Mouse (Mus musculus) ES-Bruce4 (cell line): Measurements from ENCODE around the gene Gabbr1. TPM values are rescaled to one million over a fixed set of nuclear protein-coding genes. Genes with fewer than 3 reads are reported as not detected.

Experiments
- H3K27ac ChIP-seq: 2 replicates; pipeline ENCODE4 v1.5.1; 2012; ENCODE audit warnings: low read length, inconsistent platforms; ENCODE audit not compliant: insufficient read depth
- H3K27me3 ChIP-seq: 2 replicates; pipeline ENCODE4 v1.6.1; 2012; ENCODE audit warnings: mild to moderate bottlenecking, low read length, inconsistent platforms; ENCODE audit not compliant: control insufficient read depth, poor library complexity, insufficient read depth, severe bottlenecking
- H3K36me3 ChIP-seq: 2 replicates; pipeline ENCODE4 v1.6.1; 2012; ENCODE audit warnings: inconsistent platforms, mild to moderate bottlenecking, low read length, moderate library complexity; ENCODE audit not compliant: control insufficient read depth, poor library complexity, insufficient read depth, severe bottlenecking
- H3K4me1 ChIP-seq: one replicate; pipeline ENCODE4 v1.8.1; 2011; ENCODE audit warnings: low read length; ENCODE audit not compliant: control insufficient read depth, insufficient read depth
- H3K4me3 ChIP-seq: 2 replicates; pipeline ENCODE4 v1.5.1; 2011; ENCODE audit warnings: low read depth, mild to moderate bottlenecking, low read length
- H3K9ac ChIP-seq: 2 replicates; pipeline ENCODE4 v1.6.1; 2012; ENCODE audit warnings: low read depth, mild to moderate bottlenecking, inconsistent platforms; ENCODE audit not compliant: poor library complexity, severe bottlenecking
- H3K9me3 ChIP-seq: replicated peaks from 2 replicates; pipeline ENCODE4 v1.6.1; 2012; ENCODE audit warnings: mild to moderate bottlenecking, low read length, inconsistent platforms; ENCODE audit not compliant: control insufficient read depth, poor library complexity, insufficient read depth, severe bottlenecking
- CTCF ChIP-seq: IDR thresholded peaks from one replicate; pipeline ENCODE4 v1.8.1; 2011; ENCODE audit warnings: low read depth, low read length
- EP300 ChIP-seq: IDR thresholded peaks from 2 replicates; pipeline ENCODE4 v1.6.1; 2011; ENCODE audit warnings: low read depth, low read length; ENCODE audit not compliant: insufficient read depth
- POLR2A ChIP-seq: IDR thresholded peaks from one replicate; pipeline ENCODE4 v1.8.1; 2011; ENCODE audit warnings: low read length; ENCODE audit not compliant: insufficient read depth
- polyA plus RNA-seq: library from polyadenylated mRNA; stranded (reverse); fragments of >200 nt; gene quantifications from 2 replicates; pipeline ENCODE4 v1.2.4, GENCODE M21; 2011; ENCODE audit warnings: low read depth; ENCODE audit not compliant: missing spikeins, insufficient read depth, insufficient read length

Gene Gabbr1
- polyA plus RNA-seq, 1 experiment, result 163 TPM

- Histone ChIP-seq H3K27me3 (no peaks in the 10 kb centered on the region), H3K9me3 (no peaks in the 10 kb centered on the region), H3K27ac (peak overlapping the region; percentile 89), H3K4me3 (peak overlapping the region; percentile 80), H3K4me1 (no peaks in the 10 kb centered on the region), H3K9ac (peak overlapping the region; percentile 96), H3K36me3 (peaks cover 52% of the 10 kb centered on the region)
- TF ChIP-seq EP300, result no peak
- no peak for TF ChIP-seq POLR2A
- TF ChIP-seq CTCF, result no peak
These were observed 42.4 kb upstream of the Gabbr1 start for GRCm38 (mm10) chr17:37003366-37003765.

DNA sequence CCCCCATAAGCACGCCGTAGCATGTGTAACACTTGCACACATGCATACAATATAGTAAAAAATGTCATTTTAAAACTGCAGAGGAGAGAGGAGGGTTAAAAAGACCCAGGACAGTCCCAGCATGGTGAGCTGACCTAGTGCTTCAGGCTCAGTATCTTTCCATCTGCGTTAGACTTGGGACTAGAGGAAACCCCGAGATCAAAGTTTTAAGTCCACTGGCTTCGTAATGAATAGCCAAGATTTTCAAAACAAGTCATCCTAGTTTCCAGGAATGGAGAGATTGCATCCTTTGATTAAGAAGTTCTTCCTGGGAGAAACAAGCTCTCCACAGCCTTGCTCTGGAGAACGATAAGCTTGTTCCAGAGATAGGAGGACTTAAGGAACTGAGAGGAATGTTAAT lies 37.6 kb upstream of the Gabbr1 start:
- no peaks in the 10 kb centered on the region for H3K9me3 ChIP-seq
- TF ChIP-seq CTCF (no peak), EP300 (no peak), POLR2A (no peak)
- H3K27ac ChIP-seq, result peak overlapping the region; percentile 53
- H3K36me3 ChIP-seq, result peaks cover 80% of the 10 kb centered on the region
- no peak overlapping the region for H3K4me3 ChIP-seq
- no peaks in the 10 kb centered on the region for H3K27me3 ChIP-seq
- 0 out of 2 replicates have a peak overlapping the region, but pooled peaks have one; percentile 23 for H3K9ac ChIP-seq
- H3K4me1 ChIP-seq, result no peaks in the 10 kb centered on the region

DNA sequence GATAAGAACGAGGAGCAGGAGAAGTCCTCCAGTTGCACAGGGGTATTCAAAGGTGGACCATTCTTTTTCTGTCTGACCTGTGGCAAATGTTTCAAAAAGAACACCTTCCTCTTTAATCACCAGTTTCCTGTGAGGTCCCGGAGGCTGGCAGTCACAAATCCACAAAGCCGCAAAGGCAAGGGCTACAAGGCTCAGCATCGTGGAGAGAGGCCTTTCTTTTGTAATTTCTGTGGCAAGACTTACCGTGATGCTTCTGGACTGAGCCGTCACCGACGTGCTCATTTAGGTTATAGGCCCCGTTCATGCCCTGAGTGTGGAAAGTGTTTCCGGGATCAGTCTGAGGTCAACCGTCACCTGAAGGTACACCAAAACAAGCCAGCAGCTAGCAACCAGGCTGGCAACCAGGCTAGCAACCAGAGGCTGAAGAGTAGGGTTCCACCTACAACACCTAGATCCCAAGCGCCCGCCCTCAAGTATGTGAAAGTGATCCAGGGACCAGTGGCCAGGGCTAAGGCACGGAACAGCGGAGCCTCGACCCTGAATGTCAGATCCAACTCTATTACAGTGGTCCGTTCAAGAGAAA lies 36.2 kb upstream of the Gabbr1 start:
- Histone ChIP-seq H3K27ac (peak overlapping the region; percentile 1), H3K4me1 (no peaks in the 10 kb centered on the region), H3K9ac (no peak overlapping the region), H3K36me3 (peaks cover 66% of the 10 kb centered on the region), H3K27me3 (no peaks in the 10 kb centered on the region), H3K9me3 (no peaks in the 10 kb centered on the region), H3K4me3 (no peak overlapping the region)
- TF ChIP-seq EP300 (no peak), POLR2A (no peak), CTCF (no peak)

- TF ChIP-seq POLR2A (no peak), CTCF (no peak), EP300 (no peak)
- H3K4me3 ChIP-seq, result no peak overlapping the region
- peaks cover 45% of the 10 kb centered on the region for H3K36me3 ChIP-seq
- no peaks in the 10 kb centered on the region for H3K4me1 ChIP-seq
- peak overlapping the region; percentile 45 for H3K27ac ChIP-seq
- H3K9me3 ChIP-seq, result no peaks in the 10 kb centered on the region
- H3K27me3 ChIP-seq, result no peaks in the 10 kb centered on the region
- no peak overlapping the region for H3K9ac ChIP-seq
These were observed 34.0 kb upstream of the Gabbr1 start for GRCm38 (mm10) chr17:37011719-37012118.

- Histone ChIP-seq H3K9me3 (no peaks in the 10 kb centered on the region), H3K36me3 (peaks cover 40% of the 10 kb centered on the region), H3K4me1 (no peaks in the 10 kb centered on the region), H3K27ac (peak overlapping the region; percentile 30), H3K4me3 (no peak overlapping the region), H3K27me3 (no peaks in the 10 kb centered on the region), H3K9ac (no peak overlapping the region)
- TF ChIP-seq CTCF (no peak), POLR2A (no peak), EP300 (no peak)
These were observed 33.6 kb upstream of the Gabbr1 start for GRCm38 (mm10) chr17:37012141-37012540.

- Histone ChIP-seq H3K9me3 (no peaks in the 10 kb centered on the region), H3K27me3 (no peaks in the 10 kb centered on the region)
- TF ChIP-seq CTCF, result no peak
- no peak for TF ChIP-seq POLR2A
- no peak for TF ChIP-seq EP300
These were observed 29.4 kb upstream of the Gabbr1 start for GRCm38 (mm10) chr17:37016333-37016732.

More at GRCm38 (mm10) chr17:37016333-37016732, 29.4 kb upstream of the Gabbr1 start:
- H3K36me3 ChIP-seq, result no peaks in the 10 kb centered on the region
- H3K4me1 ChIP-seq, result no peaks in the 10 kb centered on the region
- no peak overlapping the region for H3K27ac ChIP-seq
- H3K9ac ChIP-seq, result no peak overlapping the region
- H3K4me3 ChIP-seq, result no peak overlapping the region
